Mouse (Mus musculus) ES-Bruce4 (cell line): ENCODE results near the gene Chchd10.

Experiments
- CTCF ChIP-seq: IDR thresholded peaks from one replicate; pipeline ENCODE4 v1.8.1; 2011; ENCODE audit warnings: low read depth, low read length
- EP300 ChIP-seq: IDR thresholded peaks from 2 replicates; pipeline ENCODE4 v1.6.1; 2011; ENCODE audit warnings: low read depth, low read length; ENCODE audit not compliant: insufficient read depth
- POLR2A ChIP-seq: IDR thresholded peaks from one replicate; pipeline ENCODE4 v1.8.1; 2011; ENCODE audit warnings: low read length; ENCODE audit not compliant: insufficient read depth

GRCm38 (mm10) chr10:75926396-75926795 is 6.5 kb upstream of the Chchd10 start:
- TF ChIP-seq POLR2A, result no peak
- TF ChIP-seq CTCF, result no peak
- TF ChIP-seq EP300, result no peak
